Mouse (Mus musculus): ENCODE results near the gene Bicd1. TPM values are rescaled to one million over a fixed set of nuclear protein-coding genes. Genes with fewer than 3 reads are reported as not detected.

Bicd1 gene
- total RNA-seq, 2 experiments from 2014 or later = 0.31 to 0.59 TPM

DNA sequence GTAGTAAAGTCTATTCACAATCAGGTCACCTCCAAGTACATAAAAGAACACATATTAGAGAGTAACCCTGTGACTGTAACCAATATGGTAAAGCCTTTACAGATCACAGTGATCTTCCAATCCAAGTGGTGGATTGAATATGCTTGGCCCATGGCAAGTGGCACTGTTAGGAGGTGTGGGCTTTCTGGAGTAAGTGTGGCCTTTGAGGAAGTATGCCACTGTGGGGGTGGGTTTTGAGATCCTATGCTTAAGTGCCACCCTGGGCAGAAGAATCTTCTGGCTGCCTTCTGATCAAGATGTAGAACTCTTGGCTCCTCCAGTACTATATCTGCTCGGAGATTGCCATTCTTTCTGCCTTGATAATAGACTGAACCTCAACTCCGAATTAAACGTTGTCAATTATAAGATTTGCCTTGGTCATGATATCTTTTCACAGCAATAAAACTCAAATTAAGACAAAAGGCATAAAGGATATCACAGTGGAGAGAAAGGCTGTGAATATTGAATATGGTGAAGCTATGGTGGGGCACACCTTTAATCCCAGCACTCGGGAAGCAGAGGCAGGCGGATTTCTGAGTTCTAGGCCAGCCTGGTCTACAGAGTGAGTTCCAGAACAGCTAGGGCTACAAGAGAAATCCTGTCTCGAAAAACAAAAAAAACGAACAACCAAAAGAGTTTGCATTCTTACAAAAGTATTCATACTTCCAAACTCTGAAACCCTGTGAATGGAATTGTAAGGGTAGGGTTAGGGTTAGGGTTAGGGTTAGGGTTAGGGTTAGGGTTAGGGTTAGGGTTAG lies 177.2 kb downstream of the Bicd1 start:
- no peak for TF ChIP-seq CTCF (IDR thresholded peaks at IDR 0.05)
- intact Hi-C loops (cut with DNase I) = no loop called here
- no peak for DNase-seq
- Histone ChIP-seq H3K27ac (no peak overlapping the region), H3K4me3 (no peak overlapping the region)

Small RNAs within 50 kb of the gene (microRNA-seq; reads per million reads assigned to microRNA genes)
- gene Gm24307 = not detected

Other genes with a start within 250 kb of the Bicd1 start
- gene Amn1, start 220.2 kb upstream of the Bicd1 start, total RNA-seq (2021) = 10 to 100 TPM; 12.5 to 16.2 TPM
- 10 to 100 TPM; 14.9 to 27.7 TPM for gene Resf1, start 99.5 kb upstream of the Bicd1 start, total RNA-seq (2021)

Measured in gastrocnemius, adult 2 months (tissue).